Mouse (Mus musculus) limb, embryonic 11.5 days (tissue): Measurements from ENCODE around the gene Mphosph9. TPM values are rescaled to one million over a fixed set of nuclear protein-coding genes. Genes with fewer than 3 reads are reported as not detected.

Experiments used
- ATAC-seq: fragments of 200-750 bp; cut with Nextera tagmentation; 2 replicates; pipeline ENCODE4 v1.8.0; 2017; ENCODE audit warnings: low read depth; ENCODE audit not compliant: insufficient number of reproducible peaks, low FRiP score, low TSS enrichment
- DNase-seq: peaks from one replicate; pipeline ENCODE4 v3.0.0-alpha.2; 2015; ENCODE audit warnings: low spot score
- H3K27ac ChIP-seq: fragments of 300-500 bp; sonication (generic); replicated peaks from 2 replicates; pipeline ENCODE4 v1.5.1; 2014; ENCODE audit warnings: low read depth, mild to moderate bottlenecking, low read length
- H3K27me3 ChIP-seq: fragments of 300-500 bp; sonication (generic); 2 replicates; pipeline ENCODE4 v1.6.1; 2014; ENCODE audit warnings: mild to moderate bottlenecking, low read length, mixed read lengths; ENCODE audit not compliant: control insufficient read depth, insufficient read depth
- H3K36me3 ChIP-seq: fragments of 300-500 bp; sonication (generic); 2 replicates; pipeline ENCODE4 v1.6.1; 2014; ENCODE audit warnings: mild to moderate bottlenecking, low read length, moderate library complexity, mixed read lengths; ENCODE audit not compliant: control insufficient read depth, insufficient read depth
- H3K4me1 ChIP-seq: fragments of 300-500 bp; sonication (generic); 2 replicates; pipeline ENCODE4 v1.6.1; 2014; ENCODE audit warnings: low read length, mixed read lengths; ENCODE audit not compliant: control insufficient read depth, insufficient read depth
- H3K4me2 ChIP-seq: fragments of 300-500 bp; sonication (generic); 2 replicates; pipeline ENCODE4 v1.6.1; 2014; ENCODE audit warnings: low read depth, mild to moderate bottlenecking, moderate library complexity; ENCODE audit not compliant: severe bottlenecking
- H3K4me3 ChIP-seq: fragments of 300-500 bp; sonication (generic); 2 replicates; pipeline ENCODE4 v1.5.1; 2014; ENCODE audit warnings: low read depth, low read length
- H3K9ac ChIP-seq: fragments of 300-500 bp; sonication (generic); 2 replicates; pipeline ENCODE4 v1.6.1; 2014; ENCODE audit warnings: mild to moderate bottlenecking, low read length
- H3K9me3 ChIP-seq: fragments of 300-500 bp; sonication (generic); 2 replicates; pipeline ENCODE4 v1.6.1; 2016; ENCODE audit warnings: low read length; ENCODE audit not compliant: control insufficient read depth
- WGBS: fragments of 180-500 bp; shearing (Covaris S2); extraction: QIAGEN DNeasy Blood & Tissue Kit; methylation state at CpG from one replicate; pipeline ENCODE4 v1.1.7; 2014; 5-methylcytosine and 5-hydroxymethylcytosine counted together
- polyA plus RNA-seq: library from polyadenylated mRNA; unstranded; fragments of >200 nt; fragmentation: Nextera tagmentation; extraction: Ambion mirVana; gene quantifications from 2 replicates; pipeline ENCODE4 v1.2.1, GENCODE M21; 2014

Gene Mphosph9
- polyA plus RNA-seq, 1 experiment from 2014 or later: 18.3 TPM

DNA sequence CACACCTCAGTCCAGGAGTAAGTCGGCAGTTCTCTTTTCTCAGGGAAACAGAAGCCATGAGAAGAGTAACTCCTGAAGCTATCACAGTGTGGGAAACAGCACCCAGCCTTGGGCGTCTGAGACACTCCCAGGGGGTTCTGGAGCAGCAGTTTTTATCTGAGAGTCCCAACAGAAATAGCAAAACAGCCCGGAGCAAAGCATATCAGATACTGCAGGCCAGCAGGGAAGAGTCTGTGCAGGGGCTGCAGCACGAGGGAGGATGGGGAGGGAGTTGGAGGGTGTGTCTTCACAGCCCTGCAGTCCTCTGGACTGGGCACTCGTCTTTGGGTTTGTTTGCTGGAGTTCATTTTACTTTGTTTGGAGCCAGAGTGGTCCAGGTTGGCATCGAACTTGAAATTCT is 117.9 kb downstream of the Mphosph9 start:
- ATAC-seq: no peak
- no peak overlapping the region for H3K27ac ChIP-seq

DNA sequence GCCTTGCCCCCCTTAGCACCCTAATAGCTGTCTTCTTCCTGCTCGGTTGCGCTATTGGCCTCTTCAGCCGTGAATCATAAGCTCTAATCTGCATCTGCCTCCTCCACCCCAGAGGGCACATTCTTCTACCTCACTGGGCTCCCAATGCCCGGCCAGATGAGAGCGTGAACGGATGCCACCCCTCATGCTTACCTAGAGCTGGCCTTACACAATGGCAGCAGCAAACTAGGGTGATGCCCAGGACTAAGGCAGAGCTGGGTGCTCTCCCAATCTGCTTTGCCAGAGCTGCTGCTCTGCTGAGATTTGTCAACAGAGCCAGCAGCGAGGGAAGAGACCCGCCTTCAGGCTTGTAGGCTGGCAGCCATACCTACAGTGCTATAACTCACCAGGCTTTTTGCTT is 119.7 kb downstream of the Mphosph9 start:
- 76% methylated on average over 8 of the region's 8 CpGs for WGBS
- Histone ChIP-seq H3K4me2 (no peak overlapping the region), H3K9ac (no peak overlapping the region), H3K4me1 (peaks cover 10% of the 10 kb centered on the region), H3K4me3 (no peak overlapping the region), H3K27ac (no peak overlapping the region), H3K36me3 (no peaks in the 10 kb centered on the region), H3K27me3 (no peaks in the 10 kb centered on the region), H3K9me3 (no peaks in the 10 kb centered on the region)
- DNase-seq: no peak
- no peak for ATAC-seq

More for the DNA sequence above, 117.9 kb downstream of the Mphosph9 start:
- Histone ChIP-seq H3K9me3 (no peaks in the 10 kb centered on the region), H3K4me3 (no peak overlapping the region), H3K9ac (no peak overlapping the region), H3K4me1 (peaks cover 11% of the 10 kb centered on the region), H3K36me3 (no peaks in the 10 kb centered on the region), H3K4me2 (no peak overlapping the region), H3K27me3 (no peaks in the 10 kb centered on the region)
- WGBS: 62% methylated on average over 6 of the region's 6 CpGs
- DNase-seq: no peak

GRCm38 (mm10) chr5:124206481-124207038 is 121.2 kb downstream of the Mphosph9 start:
- H3K9ac ChIP-seq: no peak overlapping the region
- no peak overlapping the region for H3K4me3 ChIP-seq
- peak; percentile 56 for DNase-seq
- H3K4me1 ChIP-seq: peaks cover 10% of the 10 kb centered on the region
- H3K4me2 ChIP-seq: no peak overlapping the region
- WGBS: 27% methylated on average over 13 of the region's 13 CpGs
- H3K27ac ChIP-seq: no peak overlapping the region
- no peaks in the 10 kb centered on the region for H3K27me3 ChIP-seq
- H3K9me3 ChIP-seq: no peaks in the 10 kb centered on the region
- 0 out of 2 replicates have a peak, but pooled peaks have one; percentile 26 for ATAC-seq
- no peaks in the 10 kb centered on the region for H3K36me3 ChIP-seq

DNA sequence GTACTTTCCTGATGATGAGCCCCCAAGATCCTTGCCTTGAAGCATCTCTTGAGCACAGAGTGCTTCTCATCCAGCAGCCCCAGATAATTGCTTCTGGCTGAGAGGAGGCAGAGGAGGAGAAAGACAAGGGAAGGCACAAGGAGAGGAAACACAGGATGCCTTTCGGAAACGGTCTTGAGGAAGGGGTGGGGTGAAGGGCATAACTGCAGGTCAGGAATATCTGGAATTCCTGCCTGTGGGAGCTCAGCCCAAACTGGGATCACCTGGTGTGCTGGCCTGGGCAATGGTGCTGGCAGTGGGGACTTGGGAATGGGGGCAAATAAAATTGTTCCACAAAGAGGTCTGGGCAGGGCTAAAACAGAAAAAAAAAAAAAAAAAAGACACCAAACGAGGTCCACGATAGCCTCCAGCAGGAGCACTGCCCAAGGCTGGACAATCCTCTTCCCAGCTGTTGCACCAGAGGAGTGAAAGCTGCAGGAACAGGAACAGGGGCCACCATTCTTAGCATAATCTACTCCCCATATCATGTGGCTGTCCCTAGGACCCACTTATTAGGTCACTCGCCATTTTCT is 121.9 kb downstream of the Mphosph9 start:
- Histone ChIP-seq H3K4me1 (peaks cover 10% of the 10 kb centered on the region), H3K9ac (no peak overlapping the region)

DNA sequence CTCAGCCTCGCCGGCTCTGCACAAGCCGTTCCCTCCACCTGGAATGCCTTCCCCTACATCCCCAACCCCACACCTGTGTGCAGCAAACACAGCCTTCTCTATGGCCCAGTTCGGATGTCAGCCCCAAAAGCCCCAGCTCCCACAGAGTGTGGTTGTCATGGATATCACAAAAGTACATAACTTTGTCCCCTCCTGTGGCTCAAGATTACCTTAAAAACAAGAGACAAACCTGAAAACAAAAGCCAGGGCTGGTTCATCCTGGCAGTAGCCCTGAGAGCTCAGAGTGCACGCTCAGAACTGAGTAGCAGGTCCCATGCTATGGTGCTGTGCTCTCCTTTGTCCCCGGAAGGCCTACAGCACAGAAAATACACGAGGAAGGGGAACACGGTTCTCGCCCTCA is 122.6 kb downstream of the Mphosph9 start:
- Histone ChIP-seq H3K4me3 (no peak overlapping the region), H3K27ac (no peak overlapping the region), H3K9me3 (no peaks in the 10 kb centered on the region), H3K4me2 (no peak overlapping the region), H3K4me1 (peaks cover 10% of the 10 kb centered on the region), H3K36me3 (no peaks in the 10 kb centered on the region), H3K9ac (no peak overlapping the region), H3K27me3 (no peaks in the 10 kb centered on the region)
- WGBS: 84% methylated on average over 9 of the region's 9 CpGs
- no peak for ATAC-seq
- DNase-seq: no peak

More for the DNA sequence above, 121.9 kb downstream of the Mphosph9 start:
- H3K36me3 ChIP-seq: no peaks in the 10 kb centered on the region
- no peak overlapping the region for H3K4me3 ChIP-seq
- H3K27me3 ChIP-seq: no peaks in the 10 kb centered on the region
- DNase-seq (no peak), ATAC-seq (no peak)
- no peak overlapping the region for H3K27ac ChIP-seq
- no peak overlapping the region for H3K4me2 ChIP-seq
- no peaks in the 10 kb centered on the region for H3K9me3 ChIP-seq
- WGBS: 32% methylated on average over 5 of the region's 5 CpGs

- no peak overlapping the region for H3K27ac ChIP-seq
- no peaks in the 10 kb centered on the region for H3K27me3 ChIP-seq
- no peak for DNase-seq
- H3K36me3 ChIP-seq: no peaks in the 10 kb centered on the region
- no peak overlapping the region for H3K9ac ChIP-seq
- WGBS: 93% methylated on average over 9 of the region's 9 CpGs
- H3K4me2 ChIP-seq: no peak overlapping the region
- H3K4me3 ChIP-seq: no peak overlapping the region
- no peak for ATAC-seq
- peaks cover 12% of the 10 kb centered on the region for H3K4me1 ChIP-seq
- H3K9me3 ChIP-seq: no peaks in the 10 kb centered on the region
These were observed 123.5 kb downstream of the Mphosph9 start for GRCm38 (mm10) chr5:124204127-124204794.

- WGBS: 89% methylated on average over 4 of the region's 4 CpGs
- Histone ChIP-seq H3K9ac (no peak overlapping the region), H3K4me1 (peaks cover 12% of the 10 kb centered on the region), H3K4me3 (no peak overlapping the region), H3K4me2 (no peak overlapping the region), H3K27ac (no peak overlapping the region), H3K9me3 (no peaks in the 10 kb centered on the region), H3K36me3 (no peaks in the 10 kb centered on the region), H3K27me3 (no peaks in the 10 kb centered on the region)
- DNase-seq (no peak), ATAC-seq (no peak)
These were observed 124.5 kb downstream of the Mphosph9 start for GRCm38 (mm10) chr5:124203251-124203650.

DNA sequence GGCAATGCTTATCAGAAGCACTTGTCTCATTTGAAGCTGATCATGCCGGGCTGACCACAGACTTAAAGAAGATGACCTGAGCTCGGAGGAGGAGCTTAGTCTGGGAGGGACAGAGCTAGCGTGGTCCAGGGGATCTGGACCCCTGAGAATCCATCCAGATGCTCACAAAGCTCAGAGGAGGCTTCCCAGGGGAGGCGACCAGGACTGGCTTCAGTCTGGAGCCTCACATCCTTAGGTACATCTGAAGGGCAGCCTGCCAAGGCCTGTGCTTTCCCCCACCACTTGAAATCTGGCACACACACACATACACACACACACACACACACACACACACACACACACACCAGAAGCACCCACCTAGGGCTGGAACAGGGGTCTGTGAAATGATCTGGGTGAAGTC is 125.7 kb downstream of the Mphosph9 start:
- peaks cover 10% of the 10 kb centered on the region for H3K4me1 ChIP-seq
- WGBS: 56% methylated on average over 4 of the region's 4 CpGs
- H3K27ac ChIP-seq: no peak overlapping the region

More for the DNA sequence above, 125.7 kb downstream of the Mphosph9 start:
- H3K9me3 ChIP-seq: no peaks in the 10 kb centered on the region
- ATAC-seq (no peak), DNase-seq (no peak)
- no peak overlapping the region for H3K9ac ChIP-seq
- H3K27me3 ChIP-seq: no peaks in the 10 kb centered on the region
- H3K36me3 ChIP-seq: no peaks in the 10 kb centered on the region
- no peak overlapping the region for H3K4me2 ChIP-seq
- H3K4me3 ChIP-seq: no peak overlapping the region
